17 mouse cellular contexts compared by ENCODE assay signal in the genomic region with DNA sequence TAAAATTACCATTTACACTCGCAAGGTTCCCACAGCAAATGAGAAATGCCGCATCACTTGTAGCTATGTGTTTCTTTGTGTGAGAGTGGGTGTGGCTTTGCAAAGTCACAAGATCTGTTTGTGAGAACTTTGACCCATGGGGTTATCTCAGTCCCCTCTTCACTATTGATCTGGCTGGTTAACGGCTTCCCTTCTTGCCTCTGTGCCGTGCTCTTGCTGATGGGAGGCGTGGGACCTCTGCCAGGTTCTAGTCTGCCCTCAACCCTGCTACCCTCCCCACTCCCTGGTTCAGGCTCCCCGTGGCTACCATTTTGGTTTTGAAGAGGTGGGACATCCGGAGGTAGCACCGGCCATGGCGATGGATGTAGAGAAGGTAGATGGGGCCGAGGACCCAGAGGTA. TPM values are rescaled to one million over a fixed set of nuclear protein-coding genes. Genes with fewer than 3 reads are reported as not detected.
"Had no signal": no experiment of that assay in that cellular context is flagged by ENCODE, and none has a peak within 500 bp of the region (broad histone marks: within the 10 kb centered on the region; RNA-seq: fewer than 3 reads in every experiment).

No protein-coding gene starts in this region.

- H3K4me1 ChIP-seq: neural tube, embryonic 15.5 days had no signal

- DNase-seq: kidney, adult 2 months; kidney, postnatal 14 days; lung, adult 18-20 months; lung, postnatal 36 days; midbrain, embryonic 14.5 days; spleen, adult 18-20 months; thymus, adult 2 months; thymus, postnatal 25 days had no signal

- H3K4me2 ChIP-seq: kidney, embryonic 15.5 days; limb, embryonic 12.5 days; neural tube, embryonic 15.5 days; stomach, embryonic 15.5 days had no signal

- ATAC-seq: inflammation-experienced regulatory T-cells, adult 6 months had no signal

- H3K9ac ChIP-seq: kidney, embryonic 15.5 days; limb, embryonic 12.5 days; neural tube, embryonic 15.5 days; stomach, embryonic 15.5 days had no signal

- H3K27ac ChIP-seq: kidney, embryonic 15.5 days; left cerebral cortex, adult 2 months; limb, embryonic 12.5 days; midbrain, embryonic 10.5 days; neural tube, embryonic 15.5 days; stomach, embryonic 15.5 days had no signal

- H3K27me3 ChIP-seq: kidney, embryonic 15.5 days; limb, embryonic 12.5 days; stomach, embryonic 15.5 days had no signal

- H3K4me3 ChIP-seq: kidney, embryonic 15.5 days; left cerebral cortex, adult 2 months; limb, embryonic 12.5 days; midbrain, embryonic 10.5 days; myocyte; neural tube, embryonic 15.5 days; stomach, embryonic 15.5 days had no signal

- H3K9me3 ChIP-seq: kidney, embryonic 15.5 days; limb, embryonic 12.5 days; midbrain, embryonic 10.5 days; neural tube, embryonic 15.5 days; stomach, embryonic 15.5 days had no signal

- H3K36me3 ChIP-seq: kidney, embryonic 15.5 days; limb, embryonic 12.5 days; midbrain, embryonic 10.5 days; neural tube, embryonic 15.5 days; stomach, embryonic 15.5 days had no signal

RNA-seq across cellular contexts. Expression of gene Abcc6, which starts 1.4 kb away (rescaled TPM):
- total RNA-seq: megakaryocyte, adult 5-6 weeks had no signal
- polyA plus RNA-seq: inflammation-experienced regulatory T-cells, adult 6 months; myocyte had no signal
